ENCODE assay signal across 9 mouse cellular contexts in the genomic region with DNA sequence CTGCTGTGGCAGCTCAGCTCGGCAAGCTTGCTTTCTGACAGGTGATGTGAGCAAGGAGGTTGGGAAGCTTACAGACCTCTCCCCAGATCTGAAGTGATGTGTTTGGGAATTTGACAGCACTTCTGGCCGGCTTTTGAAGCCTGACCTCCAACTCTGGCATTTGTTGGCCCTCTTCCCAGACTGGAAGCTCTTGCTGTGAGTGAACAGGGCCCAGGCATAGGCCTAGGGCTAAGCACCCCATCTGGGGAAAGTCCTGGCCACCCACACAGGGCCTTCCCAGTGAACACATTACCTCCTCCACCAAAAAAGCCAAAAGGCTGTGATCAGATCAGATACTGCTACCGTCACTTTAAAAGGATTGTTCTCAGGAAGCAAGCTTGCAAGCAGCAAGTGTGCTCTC. TPM values are rescaled to one million over a fixed set of nuclear protein-coding genes. Genes with fewer than 3 reads are reported as not detected.
DNase-seq lines count a peak whose midpoint lies in the region; ATAC-seq lines count a peak whose summit lies in the region.
"Had no signal": no experiment of that assay in that cellular context is flagged by ENCODE, and none has a peak within 500 bp of the region (broad histone marks: within the 10 kb centered on the region; RNA-seq: fewer than 3 reads in every experiment).

No protein-coding gene starts in this region.

- H3K9ac ChIP-seq in heart, embryonic 12.5 days = no peak overlapping the region

- no peaks in the 10 kb centered on the region for H3K27me3 ChIP-seq in heart, embryonic 12.5 days (replicated peaks)

- H3K4me2 ChIP-seq in heart, embryonic 12.5 days = no peak overlapping the region

- H3K4me3 ChIP-seq in heart, embryonic 12.5 days = no peak overlapping the region

- H3K9me3 ChIP-seq in heart, embryonic 12.5 days (replicated peaks) = no peaks in the 10 kb centered on the region

- H3K36me3 ChIP-seq in heart, embryonic 12.5 days = peaks cover 16% of the 10 kb centered on the region; the same call in 1 of the 2 replicates

- H3K27ac ChIP-seq in heart, embryonic 12.5 days (ENCODE audit: poor library complexity, severe bottlenecking) = peak overlapping the region; percentile 88

- WGBS in heart, embryonic 12.5 days = 6% methylated on average over 3 of the region's 3 CpGs

- DNase-seq in left cerebral cortex, postnatal 4 days = peak; percentile 76
- no peak for DNase-seq in left cerebral cortex, adult 18-20 months (ENCODE audit: low spot score in 2 of 2)
- DNase-seq in adrenal gland, postnatal 25 days = peak; percentile 73
- DNase-seq in lung, adult 18-20 months = peak; percentile 60 to 73
- no peak for DNase-seq in spleen, adult 12 weeks (ENCODE audit: low spot score)
- DNase-seq in neural tube, embryonic 10.5 days (ENCODE audit: extremely low spot score, low spot score) = no peak
- DNase-seq in layer of hippocampus, adult 18-20 months (ENCODE audit: low spot score in 2 of 2) = no peak

- peaks cover 35% of the 10 kb centered on the region for H3K4me1 ChIP-seq in heart, embryonic 12.5 days (replicated peaks)

- ATAC-seq in heart, embryonic 12.5 days (ENCODE audit: insufficient number of reproducible peaks, low FRiP score) = peak; percentile 53

- intact Hi-C loops in left cerebral cortex, postnatal 4 days (cut with DNase I) = no loop called here

RNA-seq across cellular contexts. Expression of gene Golt1a, which starts 7.1 kb away (rescaled TPM):
- under 1 TPM in 1 of 2 experiments, not detected in 1; 0.78 TPM for total RNA-seq in left cerebral cortex, postnatal 4 days (2021)
- 1 to 10 TPM in 1 of 2 experiments, not detected in 1; 1.1 TPM for total RNA-seq in left cerebral cortex, adult 18-20 months (2021)
- total RNA-seq in adrenal gland, postnatal 25 days (2021) = 0.43 and 1.0 TPM in 2 replicates
- not detected in 2 replicates for polyA plus RNA-seq in heart, embryonic 12.5 days (2016; fragmentation: Nextera tagmentation; extraction: Ambion mirVana)
- not detected for total RNA-seq in layer of hippocampus, adult 18-20 months (2021)
- total RNA-seq: MEL had no signal

RNA-seq across cellular contexts. Expression of gene Kiss1, which starts 19.1 kb away (rescaled TPM):
- not detected for total RNA-seq in left cerebral cortex, postnatal 4 days (2021)
- total RNA-seq in left cerebral cortex, adult 18-20 months (2021) = not detected
- not detected in 2 replicates for total RNA-seq in adrenal gland, postnatal 25 days (2021)
- not detected in 2 replicates for polyA plus RNA-seq in heart, embryonic 12.5 days (2016; fragmentation: Nextera tagmentation; extraction: Ambion mirVana)
- not detected for total RNA-seq in layer of hippocampus, adult 18-20 months (2021)
- total RNA-seq: MEL had no signal

RNA-seq across cellular contexts. Expression of gene Ren1, which starts 47.8 kb away (rescaled TPM):
- total RNA-seq in left cerebral cortex, postnatal 4 days (2021) = not detected
- not detected for total RNA-seq in left cerebral cortex, adult 18-20 months (2021)
- 3.9 and 6.0 TPM in 2 replicates for total RNA-seq in adrenal gland, postnatal 25 days (2021)
- 0.18 TPM in 1 of 2 replicates, not detected in the other for polyA plus RNA-seq in heart, embryonic 12.5 days (2016; fragmentation: Nextera tagmentation; extraction: Ambion mirVana)
- total RNA-seq in layer of hippocampus, adult 18-20 months (2021) = under 1 TPM in 1 of 2 experiments, not detected in 1; 0.20 TPM

Comparison
In these comparisons a context has a peak if more than half of its experiments do, and no peak if none do; other contexts are left out.
1. DNase-seq: peak in left cerebral cortex, postnatal 4 days (single experiment), adrenal gland, postnatal 25 days (single experiment) and lung, adult 18-20 months (2 of 2); none in left cerebral cortex, adult 18-20 months (0 of 2), spleen, adult 12 weeks (single experiment), neural tube, embryonic 10.5 days (single experiment) and layer of hippocampus, adult 18-20 months (0 of 2).